Mouse (Mus musculus) brain, embryonic 14.5 days (tissue): ENCODE results near the gene Rasa3.

Experiments used
- CTCF ChIP-seq: fragments of 200-500 bp; IDR thresholded peaks from 2 replicates; pipeline ENCODE4 v1.5.1; 2012; ENCODE audit warnings: inconsistent platforms, mild to moderate bottlenecking, moderate library complexity, borderline replicate concordance; ENCODE audit not compliant: insufficient read depth, insufficient read length; ENCODE audit errors: extremely low read depth
- POLR2A ChIP-seq: fragments of 200-500 bp; IDR thresholded peaks from 2 replicates; pipeline ENCODE4 v1.6.1; 2012; ENCODE audit warnings: mild to moderate bottlenecking, inconsistent platforms, borderline replicate concordance; ENCODE audit not compliant: poor library complexity, insufficient read depth, insufficient read length, severe bottlenecking; ENCODE audit errors: extremely low read depth

- no peak for TF ChIP-seq CTCF
- TF ChIP-seq POLR2A, result no peak
Observed at GRCm38 (mm10) chr8:13623911-13624421, 53.4 kb downstream of the Rasa3 start.
